Mouse (Mus musculus): ENCODE measurements around the gene Bmp5. TPM values are rescaled to one million over a fixed set of nuclear protein-coding genes. Genes with fewer than 3 reads are reported as not detected.
A peak's percentile ranks its signal among the peaks of the same experiment; 100 is the strongest.
"Not testable (repeated sequence)": the region's sequence is repeated elsewhere in the genome, so short reads cannot be mapped to it uniquely, and the experiment has no call there.

The Bmp5 gene
- 1 to 10 TPM; 3.2 TPM for total RNA-seq (2021)

- no peak for DNase-seq
Observed at GRCm38 (mm10) chr9:75775129-75775845, at the start of gene Bmp5. Bmp5 (plus strand) TSS chr9:75775364.

GRCm38 (mm10) chr9:75760075-75760474 is 15.1 kb upstream of the Bmp5 start:
- no peak for DNase-seq

- DNase-seq, result no peak
Observed at GRCm38 (mm10) chr9:75761567-75761966, 13.6 kb upstream of the Bmp5 start.

- peak; percentile 45 for DNase-seq
Observed at GRCm38 (mm10) chr9:75762487-75762886, 12.7 kb upstream of the Bmp5 start.

- no peak for DNase-seq
Observed at GRCm38 (mm10) chr9:75764792-75765191, 10.4 kb upstream of the Bmp5 start.

GRCm38 (mm10) chr9:75766521-75766920 is 8.6 kb upstream of the Bmp5 start:
- no peak for DNase-seq

GRCm38 (mm10) chr9:75769042-75769441 is 6.1 kb upstream of the Bmp5 start:
- no peak for DNase-seq

- peak; percentile 8 for DNase-seq
Observed at GRCm38 (mm10) chr9:75776153-75776552, 989 bp downstream of the Bmp5 start.

- peak; percentile 19 for DNase-seq
Observed at GRCm38 (mm10) chr9:75778762-75779346, 3.7 kb downstream of the Bmp5 start.

- no peak for DNase-seq
Observed at GRCm38 (mm10) chr9:75780558-75781276, 5.6 kb downstream of the Bmp5 start.

- no peak for DNase-seq
Observed at GRCm38 (mm10) chr9:75781600-75781999, 6.4 kb downstream of the Bmp5 start.

GRCm38 (mm10) chr9:75783573-75783972 is 8.4 kb downstream of the Bmp5 start:
- DNase-seq, result no peak

- DNase-seq, result no peak
Observed at GRCm38 (mm10) chr9:75785959-75786358, 10.8 kb downstream of the Bmp5 start.

GRCm38 (mm10) chr9:75787121-75787520 is 12.0 kb downstream of the Bmp5 start:
- DNase-seq, result no peak

- DNase-seq, result no peak
Observed at GRCm38 (mm10) chr9:75789879-75790428, 14.8 kb downstream of the Bmp5 start.

GRCm38 (mm10) chr9:75804940-75805339 is 29.8 kb downstream of the Bmp5 start:
- no peak for DNase-seq

GRCm38 (mm10) chr9:75808179-75808578 is 33.0 kb downstream of the Bmp5 start:
- DNase-seq, result not testable (repeated sequence)

GRCm38 (mm10) chr9:75808659-75809058 is 33.5 kb downstream of the Bmp5 start:
- no peak for DNase-seq

- no peak for DNase-seq
Observed at GRCm38 (mm10) chr9:75815161-75815560, 40.0 kb downstream of the Bmp5 start.

- no peak for DNase-seq
Observed at GRCm38 (mm10) chr9:75818400-75818799, 43.2 kb downstream of the Bmp5 start.

GRCm38 (mm10) chr9:75832468-75832867 is 57.3 kb downstream of the Bmp5 start:
- no peak for DNase-seq

GRCm38 (mm10) chr9:75833189-75833732 is 58.1 kb downstream of the Bmp5 start:
- DNase-seq, result peak; percentile 5

- DNase-seq, result no peak
Observed at GRCm38 (mm10) chr9:75839450-75839849, 64.3 kb downstream of the Bmp5 start.
